In genomic region chr9:11373294-11373903, GRCm38 (mm10) we compare ENCODE assay signal across 19 mouse cellular contexts.
DNase-seq lines count a peak whose midpoint lies in the region; ATAC-seq and TF ChIP-seq lines count a peak whose summit lies in the region.
"Had no signal": no experiment of that assay in that cellular context is flagged by ENCODE, and none has a peak within 500 bp of the region (broad histone marks: within the 10 kb centered on the region; RNA-seq: fewer than 3 reads in every experiment).

No protein-coding gene starts in this region.

- H3K36me3 ChIP-seq in intestine, embryonic 16.5 days (ENCODE audit: control insufficient read depth, insufficient read depth, low read length), result no peaks in the 10 kb centered on the region
- no peaks in the 10 kb centered on the region for H3K36me3 ChIP-seq in intestine, embryonic 15.5 days
- H3K36me3 ChIP-seq in intestine, postnatal 0 days (ENCODE audit: control insufficient read depth, insufficient read depth), result no peaks in the 10 kb centered on the region
- H3K36me3 ChIP-seq in embryonic facial prominence, embryonic 10.5 days (replicated peaks), result no peaks in the 10 kb centered on the region
- H3K36me3 ChIP-seq: embryonic facial prominence, embryonic 12.5 days; forebrain, embryonic 15.5 days had no signal

- no peaks in the 10 kb centered on the region for H3K9me3 ChIP-seq in intestine, embryonic 16.5 days (ENCODE audit: control insufficient read depth, low read length)
- H3K9me3 ChIP-seq in intestine, embryonic 15.5 days, result no peaks in the 10 kb centered on the region
- H3K9me3 ChIP-seq in intestine, postnatal 0 days (ENCODE audit: control insufficient read depth), result no peaks in the 10 kb centered on the region
- H3K9me3 ChIP-seq in embryonic facial prominence, embryonic 10.5 days, result no peaks in the 10 kb centered on the region
- H3K9me3 ChIP-seq: embryonic facial prominence, embryonic 12.5 days; forebrain, embryonic 13.5 days; forebrain, embryonic 15.5 days had no signal

- no peaks in the 10 kb centered on the region for H3K4me1 ChIP-seq in intestine, embryonic 16.5 days (ENCODE audit: control insufficient read depth, insufficient read depth, low read length)
- H3K4me1 ChIP-seq in intestine, embryonic 15.5 days (replicated peaks), result no peaks in the 10 kb centered on the region
- no peaks in the 10 kb centered on the region for H3K4me1 ChIP-seq in intestine, postnatal 0 days (replicated peaks; ENCODE audit: control insufficient read depth, insufficient read depth, low read length)
- no peaks in the 10 kb centered on the region for H3K4me1 ChIP-seq in embryonic facial prominence, embryonic 10.5 days
- H3K4me1 ChIP-seq: embryonic facial prominence, embryonic 12.5 days; forebrain, embryonic 13.5 days; forebrain, embryonic 15.5 days had no signal

- TF ChIP-seq CTCF in intestine, postnatal 0 days (IDR thresholded peaks at IDR 0.05; ENCODE audit: low read depth), result no peak

- no peak for DNase-seq in spleen, postnatal 4 days (ENCODE audit: low spot score in 2 of 2)
- no peak for DNase-seq in embryonic facial prominence, embryonic 10.5 days (ENCODE audit: low spot score)
- DNase-seq: adrenal gland, adult 2 months; adrenal gland, postnatal 10 days; adrenal gland, postnatal 25 days; cerebellum, adult 11-12 months; cerebellum, adult 2 months; cerebellum, adult 9-10 months; cerebellum, postnatal 14 days; cerebellum, postnatal 36 days; embryo, embryonic 11 days; forebrain, postnatal 0 days had no signal

- H3K27me3 ChIP-seq in intestine, embryonic 16.5 days (replicated peaks; ENCODE audit: control insufficient read depth, insufficient read depth, low read length), result no peaks in the 10 kb centered on the region
- H3K27me3 ChIP-seq in intestine, embryonic 15.5 days (replicated peaks), result no peaks in the 10 kb centered on the region
- no peaks in the 10 kb centered on the region for H3K27me3 ChIP-seq in intestine, postnatal 0 days (replicated peaks; ENCODE audit: control insufficient read depth, insufficient read depth, low read length)
- no peaks in the 10 kb centered on the region for H3K27me3 ChIP-seq in embryonic facial prominence, embryonic 10.5 days (replicated peaks; ENCODE audit: low read depth, poor library complexity, severe bottlenecking)
- H3K27me3 ChIP-seq: embryonic facial prominence, embryonic 12.5 days; forebrain, embryonic 13.5 days; forebrain, embryonic 15.5 days had no signal

- no peak overlapping the region for H3K27ac ChIP-seq in intestine, embryonic 16.5 days (ENCODE audit: low read length)
- H3K27ac ChIP-seq in intestine, embryonic 15.5 days, result no peak overlapping the region
- H3K27ac ChIP-seq in intestine, postnatal 0 days (ENCODE audit: low read depth, low read length), result no peak overlapping the region
- H3K27ac ChIP-seq in embryonic facial prominence, embryonic 10.5 days (replicated peaks), result no peak overlapping the region
- H3K27ac ChIP-seq: embryonic facial prominence, embryonic 12.5 days; forebrain, embryonic 13.5 days; forebrain, embryonic 15.5 days had no signal

- H3K4me2 ChIP-seq in intestine, embryonic 16.5 days (ENCODE audit: low read depth, low read length), result no peak overlapping the region
- no peak overlapping the region for H3K4me2 ChIP-seq in intestine, embryonic 15.5 days (replicated peaks)
- H3K4me2 ChIP-seq in intestine, postnatal 0 days (replicated peaks; ENCODE audit: low read depth), result no peak overlapping the region
- H3K4me2 ChIP-seq: embryonic facial prominence, embryonic 12.5 days; forebrain, embryonic 13.5 days; forebrain, embryonic 15.5 days had no signal

- H3K4me3 ChIP-seq in intestine, embryonic 16.5 days (ENCODE audit: low read length), result no peak overlapping the region
- no peak overlapping the region for H3K4me3 ChIP-seq in intestine, embryonic 15.5 days (replicated peaks)
- no peak overlapping the region for H3K4me3 ChIP-seq in intestine, postnatal 0 days (ENCODE audit: low read depth, low read length)
- no peak overlapping the region for H3K4me3 ChIP-seq in embryonic facial prominence, embryonic 10.5 days
- H3K4me3 ChIP-seq: embryonic facial prominence, embryonic 12.5 days; forebrain, embryonic 13.5 days; forebrain, embryonic 15.5 days had no signal

- no peak overlapping the region for H3K9ac ChIP-seq in intestine, embryonic 16.5 days (ENCODE audit: low read depth, low read length)
- no peak overlapping the region for H3K9ac ChIP-seq in intestine, embryonic 15.5 days
- H3K9ac ChIP-seq in intestine, postnatal 0 days (ENCODE audit: low read depth, low read length), result no peak overlapping the region
- H3K9ac ChIP-seq: embryonic facial prominence, embryonic 12.5 days; forebrain, embryonic 13.5 days; forebrain, embryonic 15.5 days; forebrain, postnatal 0 days had no signal

- ATAC-seq in intestine, embryonic 16.5 days, result peak; percentile 71; the same call in 1 of the 2 replicates
- ATAC-seq in intestine, embryonic 15.5 days, result no peak
- ATAC-seq in CD4-positive, CD25-positive, alpha-beta regulatory T cell, adult 4 months, result peak; percentile 61
- peak; percentile 70 for ATAC-seq in intestine, postnatal 0 days
- ATAC-seq: forebrain, embryonic 13.5 days; forebrain, embryonic 15.5 days; forebrain, postnatal 0 days had no signal

- WGBS in intestine, embryonic 16.5 days, result 72% methylated on average over 2 of the region's 2 CpGs
- 85% methylated on average over 2 of the region's 2 CpGs for WGBS in intestine, embryonic 15.5 days
- 62% methylated on average over 2 of the region's 2 CpGs for WGBS in intestine, postnatal 0 days
- 86% methylated on average over 2 of the region's 2 CpGs for WGBS in embryonic facial prominence, embryonic 10.5 days
